Mouse (Mus musculus): ENCODE results near the gene Fetub. TPM values are rescaled to one million over a fixed set of nuclear protein-coding genes. Genes with fewer than 3 reads are reported as not detected.
A peak's percentile ranks its signal among the peaks of the same experiment; 100 is the strongest.

Gene Fetub
- polyA plus RNA-seq, 1 experiment from 2014 or later = not detected

DNA sequence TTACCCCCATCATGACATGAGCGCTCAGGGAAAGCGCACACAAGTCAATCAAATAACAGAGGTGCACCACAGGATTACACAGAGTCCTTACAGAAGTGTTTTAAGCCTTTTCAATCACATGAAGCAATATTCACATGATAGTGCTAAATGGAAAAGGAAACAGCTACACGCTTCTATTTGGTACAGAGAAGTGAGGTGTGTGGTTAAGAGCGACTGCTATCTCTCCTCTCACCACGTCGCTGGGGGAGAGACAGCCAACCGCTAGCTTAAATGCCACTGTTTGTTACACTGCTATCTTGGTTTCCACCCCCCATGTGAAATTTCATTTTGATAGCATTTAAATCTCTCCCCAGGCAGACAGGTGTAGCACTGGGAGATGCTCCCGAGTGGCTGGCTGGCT is 28.4 kb upstream of the Fetub start:
- no peak for DNase-seq (ENCODE audit: low spot score)
- Histone ChIP-seq H3K36me3 (no peaks in the 10 kb centered on the region), H3K4me3 (no peak overlapping the region), H3K27ac (no peak overlapping the region), H3K4me1 (replicated peaks) (peaks cover 11% of the 10 kb centered on the region), H3K9me3 (no peaks in the 10 kb centered on the region), H3K27me3 (ENCODE audit: insufficient read depth, poor library complexity, severe bottlenecking) (no peaks in the 10 kb centered on the region)
- WGBS = 92% methylated on average over 8 of the region's 8 CpGs

GRCm38 (mm10) chr16:22890683-22891510 is 27.2 kb upstream of the Fetub start, which contains the start of gene Ahsg:
Ahsg (plus strand) TSS chr16:22891277.
- H3K27ac ChIP-seq = no peak within 1 kb of the TSS
- H3K4me3 ChIP-seq = no peak within 1 kb of the TSS
- H3K9me3 ChIP-seq = no peaks in the 10 kb centered on the region
- H3K27me3 ChIP-seq (ENCODE audit: insufficient read depth, poor library complexity, severe bottlenecking) = no peaks in the 10 kb centered on the region
- peaks cover 11% of the 10 kb centered on the region for H3K4me1 ChIP-seq (replicated peaks)
- 87% methylated on average over 11 of the region's 11 CpGs for WGBS
- no peak for DNase-seq (ENCODE audit: low spot score)
- H3K36me3 ChIP-seq = no peaks in the 10 kb centered on the region

- Histone ChIP-seq H3K4me1 (replicated peaks) (peaks cover 11% of the 10 kb centered on the region), H3K9me3 (no peaks in the 10 kb centered on the region), H3K27me3 (ENCODE audit: insufficient read depth, poor library complexity, severe bottlenecking) (no peaks in the 10 kb centered on the region), H3K36me3 (no peaks in the 10 kb centered on the region), H3K4me3 (no peak overlapping the region), H3K27ac (no peak overlapping the region)
- 93% methylated on average over 8 of the region's 8 CpGs for WGBS
- DNase-seq (ENCODE audit: low spot score) = no peak
These were observed 26.4 kb upstream of the Fetub start for GRCm38 (mm10) chr16:22891733-22892154.

GRCm38 (mm10) chr16:22894095-22894494 is 24.0 kb upstream of the Fetub start:
- no peaks in the 10 kb centered on the region for H3K36me3 ChIP-seq
- no peak overlapping the region for H3K4me3 ChIP-seq
- DNase-seq (ENCODE audit: low spot score) = no peak
- 74% methylated on average over 8 of the region's 8 CpGs for WGBS
- 0 out of 2 replicates have a peak overlapping the region, but pooled peaks have one; percentile 35 for H3K27ac ChIP-seq
- no peaks in the 10 kb centered on the region for H3K27me3 ChIP-seq (ENCODE audit: insufficient read depth, poor library complexity, severe bottlenecking)
- H3K9me3 ChIP-seq = no peaks in the 10 kb centered on the region
- peaks cover 6% of the 10 kb centered on the region for H3K4me1 ChIP-seq (replicated peaks)

DNA sequence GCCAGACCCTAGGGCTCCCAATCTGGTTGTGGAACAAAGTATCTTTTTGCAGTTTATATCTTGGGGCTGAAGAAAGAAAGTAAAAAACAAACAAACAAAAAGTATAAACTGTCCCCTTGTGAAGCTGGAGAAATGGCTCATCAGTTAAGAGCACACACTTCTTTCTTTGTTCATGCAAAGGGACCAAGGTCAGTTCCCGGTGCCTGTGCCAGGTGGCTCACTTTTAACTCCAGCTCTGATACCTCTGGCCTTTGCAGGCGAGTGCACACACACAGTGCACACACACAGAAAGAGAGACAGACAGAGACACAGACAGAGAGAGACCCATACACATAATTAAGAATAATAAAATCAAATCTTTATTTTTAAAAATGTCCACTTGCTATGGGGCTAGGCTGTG is 21.5 kb upstream of the Fetub start:
- 82% methylated on average over 2 of the region's 2 CpGs for WGBS
- H3K27ac ChIP-seq = no peak overlapping the region
- peaks cover 6% of the 10 kb centered on the region for H3K4me1 ChIP-seq (replicated peaks)
- DNase-seq (ENCODE audit: low spot score) = no peak
- no peaks in the 10 kb centered on the region for H3K36me3 ChIP-seq
- no peaks in the 10 kb centered on the region for H3K9me3 ChIP-seq
- H3K4me3 ChIP-seq = no peak overlapping the region
- no peaks in the 10 kb centered on the region for H3K27me3 ChIP-seq (ENCODE audit: insufficient read depth, poor library complexity, severe bottlenecking)

- 64% methylated on average over 5 of the region's 5 CpGs for WGBS
- no peak for DNase-seq (ENCODE audit: low spot score)
These were observed 18.8 kb upstream of the Fetub start for GRCm38 (mm10) chr16:22899346-22899745.

DNA sequence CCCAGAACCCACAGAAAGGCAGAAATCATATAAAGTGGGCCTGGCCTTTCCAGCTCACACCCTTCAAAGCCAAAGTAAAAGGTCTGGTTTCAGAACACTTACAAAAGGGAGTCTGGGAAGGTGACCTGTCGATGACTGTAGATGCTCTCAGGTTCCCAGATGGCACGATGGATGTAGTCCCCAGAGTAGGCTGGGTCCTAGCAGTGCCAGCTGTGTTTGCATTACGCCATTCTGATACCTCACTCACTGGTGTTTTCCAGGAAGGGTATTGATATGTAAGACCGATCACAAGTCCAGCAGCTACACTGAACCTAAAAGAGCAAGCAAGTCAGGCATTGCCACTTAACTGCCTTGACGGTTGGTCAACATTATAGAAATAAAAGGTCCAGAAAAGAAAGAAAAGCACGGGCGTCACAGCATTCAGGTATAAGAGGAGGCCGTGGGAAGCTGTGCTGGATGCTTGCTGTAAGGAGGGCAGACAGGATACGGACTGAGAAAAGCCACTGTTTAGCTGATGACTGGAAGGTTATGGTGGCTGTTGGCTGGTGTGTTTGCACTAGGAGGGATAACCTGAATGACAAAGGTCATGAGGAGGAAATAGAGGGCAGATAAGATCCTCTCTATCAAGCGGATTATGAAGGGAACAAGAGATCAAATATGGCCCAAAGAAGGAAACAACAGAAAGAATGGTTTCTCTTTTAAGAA is 18.1 kb upstream of the Fetub start:
- H3K36me3 ChIP-seq = no peaks in the 10 kb centered on the region
- no peaks in the 10 kb centered on the region for H3K9me3 ChIP-seq
- WGBS = 81% methylated on average over 10 of the region's 10 CpGs
- DNase-seq (ENCODE audit: low spot score) = no peak
- H3K4me3 ChIP-seq = no peak overlapping the region
- no peaks in the 10 kb centered on the region for H3K4me1 ChIP-seq (replicated peaks)
- H3K27me3 ChIP-seq (ENCODE audit: insufficient read depth, poor library complexity, severe bottlenecking) = no peaks in the 10 kb centered on the region
- no peak overlapping the region for H3K27ac ChIP-seq

More at GRCm38 (mm10) chr16:22899346-22899745, 18.8 kb upstream of the Fetub start:
- Histone ChIP-seq H3K27me3 (ENCODE audit: insufficient read depth, poor library complexity, severe bottlenecking) (no peaks in the 10 kb centered on the region), H3K4me1 (replicated peaks) (peaks cover 2% of the 10 kb centered on the region), H3K9me3 (no peaks in the 10 kb centered on the region), H3K4me3 (no peak overlapping the region), H3K36me3 (no peaks in the 10 kb centered on the region), H3K27ac (no peak overlapping the region)

- no peak for DNase-seq (ENCODE audit: low spot score)
- no peak overlapping the region for H3K4me3 ChIP-seq
- 82% methylated on average over 3 of the region's 3 CpGs for WGBS
- H3K27me3 ChIP-seq (ENCODE audit: insufficient read depth, poor library complexity, severe bottlenecking) = no peaks in the 10 kb centered on the region
- H3K36me3 ChIP-seq = no peaks in the 10 kb centered on the region
- H3K4me1 ChIP-seq (replicated peaks) = no peaks in the 10 kb centered on the region
- H3K27ac ChIP-seq = no peak overlapping the region
- H3K9me3 ChIP-seq = no peaks in the 10 kb centered on the region
These were observed 16.8 kb upstream of the Fetub start for GRCm38 (mm10) chr16:22901326-22901725.

GRCm38 (mm10) chr16:22909290-22909689 is 8.8 kb upstream of the Fetub start:
- no peaks in the 10 kb centered on the region for H3K9me3 ChIP-seq
- no peak for DNase-seq (ENCODE audit: low spot score)
- no peaks in the 10 kb centered on the region for H3K4me1 ChIP-seq (replicated peaks)
- H3K36me3 ChIP-seq = no peaks in the 10 kb centered on the region
- no peaks in the 10 kb centered on the region for H3K27me3 ChIP-seq (ENCODE audit: insufficient read depth, poor library complexity, severe bottlenecking)
- H3K27ac ChIP-seq = no peak overlapping the region
- 94% methylated on average over 6 of the region's 6 CpGs for WGBS
- H3K4me3 ChIP-seq = no peak overlapping the region

DNA sequence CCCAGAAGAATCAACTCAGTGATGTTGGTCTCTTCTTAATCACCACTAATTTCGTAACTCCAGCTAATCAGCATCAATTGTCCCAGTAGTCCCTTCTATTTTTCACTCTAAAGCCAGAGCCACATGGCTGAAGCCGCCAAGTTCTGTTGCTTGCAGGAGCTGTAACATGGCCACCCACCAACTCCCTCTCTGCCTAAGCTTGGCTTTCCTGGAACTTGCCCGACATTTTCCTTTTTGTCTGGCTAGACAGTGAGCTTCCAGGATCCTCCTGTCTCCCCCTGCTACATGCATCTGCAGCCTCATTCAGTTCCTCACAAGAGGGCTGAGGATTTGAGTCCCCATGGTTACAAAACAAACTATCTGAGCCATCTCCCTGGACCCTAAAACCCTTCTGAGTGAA is 6.1 kb upstream of the Fetub start:
- no peaks in the 10 kb centered on the region for H3K4me1 ChIP-seq (replicated peaks)
- DNase-seq (ENCODE audit: low spot score) = no peak
- no peak overlapping the region for H3K4me3 ChIP-seq
- H3K36me3 ChIP-seq = no peaks in the 10 kb centered on the region
- no peaks in the 10 kb centered on the region for H3K27me3 ChIP-seq (ENCODE audit: insufficient read depth, poor library complexity, severe bottlenecking)
- H3K27ac ChIP-seq = no peak overlapping the region
- H3K9me3 ChIP-seq = no peaks in the 10 kb centered on the region
- 91% methylated on average over 3 of the region's 3 CpGs for WGBS

- H3K4me3 ChIP-seq = no peak overlapping the region
- no peaks in the 10 kb centered on the region for H3K9me3 ChIP-seq
- 84% methylated on average over 6 of the region's 6 CpGs for WGBS
- no peaks in the 10 kb centered on the region for H3K27me3 ChIP-seq (ENCODE audit: insufficient read depth, poor library complexity, severe bottlenecking)
- H3K4me1 ChIP-seq (replicated peaks) = no peaks in the 10 kb centered on the region
- no peak for DNase-seq (ENCODE audit: low spot score)
- H3K27ac ChIP-seq = no peak overlapping the region
- H3K36me3 ChIP-seq = no peaks in the 10 kb centered on the region
These were observed 5.2 kb upstream of the Fetub start for GRCm38 (mm10) chr16:22912886-22913285.

- no peak for DNase-seq (ENCODE audit: low spot score)
- Histone ChIP-seq H3K9me3 (no peaks in the 10 kb centered on the region), H3K27me3 (ENCODE audit: insufficient read depth, poor library complexity, severe bottlenecking) (no peaks in the 10 kb centered on the region), H3K4me1 (replicated peaks) (no peaks in the 10 kb centered on the region), H3K27ac (no peak overlapping the region), H3K36me3 (no peaks in the 10 kb centered on the region), H3K4me3 (no peak overlapping the region)
These were observed 3.9 kb upstream of the Fetub start for GRCm38 (mm10) chr16:22914276-22914675.

DNA sequence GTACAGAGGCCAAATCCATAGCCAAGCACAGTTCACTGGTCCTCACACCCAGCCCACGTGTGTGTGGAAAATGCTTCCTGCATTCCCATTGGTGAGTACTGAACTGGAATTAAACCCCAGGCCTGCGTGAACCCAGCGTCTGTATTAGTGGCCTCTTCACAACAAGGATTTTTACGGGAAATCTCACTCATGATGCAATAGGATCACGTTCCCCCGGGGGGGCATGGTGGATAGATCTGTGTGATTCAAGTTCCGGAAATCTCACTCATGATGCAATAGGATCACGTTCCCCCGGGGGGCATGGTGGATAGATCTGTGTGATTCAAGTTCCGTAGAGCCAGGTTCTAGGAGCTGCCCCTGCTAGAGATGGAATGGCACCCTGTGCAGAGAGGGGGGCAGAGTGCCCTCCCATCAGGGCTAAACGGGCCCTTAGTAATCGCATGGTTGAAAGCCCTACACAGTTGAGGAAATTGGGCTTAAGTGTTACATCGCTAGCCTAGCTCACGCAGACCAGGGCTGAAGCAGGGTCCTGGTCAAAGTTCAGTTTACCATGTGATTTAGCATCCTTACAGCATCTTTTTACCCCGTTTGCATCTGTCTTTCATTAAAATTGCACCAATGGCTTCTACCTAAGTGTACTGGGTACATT is 654 bp downstream of the Fetub start:
- 76% methylated on average over 15 of the region's 15 CpGs for WGBS
- no peaks in the 10 kb centered on the region for H3K9me3 ChIP-seq
- H3K27ac ChIP-seq = no peak overlapping the region
- no peaks in the 10 kb centered on the region; the same call in 1 of the 2 replicates for H3K4me1 ChIP-seq (replicated peaks)
- H3K27me3 ChIP-seq (ENCODE audit: insufficient read depth, poor library complexity, severe bottlenecking) = no peaks in the 10 kb centered on the region
- H3K36me3 ChIP-seq = no peaks in the 10 kb centered on the region
- H3K4me3 ChIP-seq = no peak overlapping the region
- no peak for DNase-seq (ENCODE audit: low spot score)

Data from hindbrain, embryonic 10.5 days (tissue).